Mouse (Mus musculus) left cerebral cortex, adult 9 months (tissue): ENCODE measurements around the gene Sacs.

Experiments used
- DNase-seq, 2 experiments: peaks; one replicate each; pipeline ENCODE4 v3.0.0; 2022; ENCODE audit warnings: low spot score in 2 of 2

Gene Sacs

DNA sequence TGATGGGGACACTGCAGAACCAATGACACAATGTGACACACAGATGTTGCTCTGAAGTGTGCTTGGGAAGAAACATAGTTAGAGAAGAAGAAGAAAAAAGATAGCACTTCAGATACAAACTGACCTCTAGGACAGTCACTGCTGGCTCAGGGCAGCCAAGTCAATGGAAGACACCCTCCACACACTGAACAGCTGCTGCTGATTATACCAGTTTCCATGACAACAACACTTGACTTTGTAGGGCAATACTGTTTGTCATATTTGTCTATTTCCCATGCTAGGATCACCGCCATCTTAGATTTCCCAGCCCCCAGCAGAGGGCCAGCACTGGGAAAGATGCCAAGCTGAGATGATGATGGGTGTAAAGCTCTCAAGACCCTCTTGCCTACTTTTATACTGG, 22.7 kb downstream of the Sacs start:
- DNase-seq, result no peak

DNA sequence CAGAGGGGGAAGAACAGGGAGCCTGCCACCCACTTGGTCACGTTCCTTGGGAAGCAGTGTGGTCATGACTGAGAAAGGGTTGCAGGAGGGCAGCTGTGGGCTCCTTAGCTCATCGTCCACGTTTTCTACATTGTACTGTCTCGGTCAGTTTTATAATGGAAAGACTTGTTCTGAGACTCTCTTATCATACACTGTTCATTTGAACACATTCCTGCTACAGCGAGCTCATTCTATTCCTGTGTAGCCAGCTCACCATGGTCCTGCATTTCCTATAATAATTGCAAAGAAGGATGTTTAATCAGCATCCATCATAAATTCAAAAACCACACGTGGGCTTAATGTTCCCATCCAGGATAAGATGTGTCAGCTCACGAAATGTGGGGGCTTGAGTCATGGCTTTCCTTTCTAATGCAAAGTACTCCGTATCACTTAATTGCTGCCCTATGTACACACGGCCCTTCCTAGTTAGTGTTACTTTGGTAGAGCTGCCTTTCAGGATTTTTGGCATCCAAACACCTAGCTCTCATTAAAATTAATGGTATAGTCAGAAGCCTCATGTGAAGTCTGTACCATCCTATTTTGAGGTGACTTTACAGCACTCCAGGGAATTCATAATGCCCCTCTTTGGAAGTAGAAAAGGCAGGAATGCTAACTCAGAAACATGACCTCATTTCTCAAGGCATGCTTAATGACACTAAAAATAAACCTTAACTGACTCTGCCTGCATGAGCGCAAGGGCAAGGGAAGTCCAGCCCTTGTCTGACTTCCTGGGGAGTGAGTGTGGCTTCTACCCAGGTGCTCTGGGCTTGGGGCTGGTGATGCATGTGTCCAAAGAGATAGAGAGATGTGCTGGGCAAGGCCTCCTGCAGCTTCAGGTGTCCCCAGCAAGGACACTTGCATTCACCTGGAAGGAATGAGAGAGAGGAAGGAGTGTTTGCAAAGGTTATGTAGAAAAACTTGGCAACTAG, 23.4 kb downstream of the Sacs start:
- no peak for DNase-seq

DNA sequence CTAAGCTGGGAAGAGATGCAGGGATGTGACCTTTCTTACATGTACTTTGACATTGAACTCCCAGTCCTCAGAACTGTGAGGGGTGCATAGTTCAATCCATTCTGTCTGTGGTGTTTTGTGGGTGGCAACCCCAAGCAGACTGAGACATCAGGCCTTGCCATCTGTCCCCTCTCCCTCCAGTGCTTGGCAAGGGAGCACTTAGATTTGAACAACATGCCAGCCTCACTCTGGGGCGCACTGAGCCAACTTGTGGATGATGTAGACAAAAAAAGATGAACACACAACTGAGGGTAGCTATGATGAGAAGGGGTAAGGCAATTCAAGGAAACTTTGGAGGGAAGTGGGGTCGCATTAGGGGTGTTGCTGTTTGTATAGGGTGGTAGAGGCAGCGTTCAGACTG, 26.2 kb downstream of the Sacs start:
- no peak for DNase-seq

DNA sequence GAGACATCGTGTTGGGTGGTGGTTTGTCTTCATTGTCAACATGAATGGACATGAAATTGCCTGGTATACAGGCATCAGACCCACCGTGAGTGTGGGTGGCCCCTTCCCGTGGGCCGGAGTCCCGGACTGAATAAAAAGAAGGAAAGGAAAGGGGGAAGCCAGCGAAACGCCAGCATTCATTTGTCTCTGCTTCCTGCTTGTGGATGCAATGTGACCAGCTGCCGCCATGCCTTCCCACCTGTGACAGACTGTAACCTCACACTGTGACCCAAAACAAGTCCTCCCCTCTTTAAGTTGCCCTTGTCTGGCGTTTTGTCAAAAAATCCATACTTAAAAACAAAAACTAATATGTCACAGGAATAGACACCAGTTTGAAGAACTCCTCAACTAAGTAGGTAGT, 27.7 kb downstream of the Sacs start:
- DNase-seq, result no peak

DNA sequence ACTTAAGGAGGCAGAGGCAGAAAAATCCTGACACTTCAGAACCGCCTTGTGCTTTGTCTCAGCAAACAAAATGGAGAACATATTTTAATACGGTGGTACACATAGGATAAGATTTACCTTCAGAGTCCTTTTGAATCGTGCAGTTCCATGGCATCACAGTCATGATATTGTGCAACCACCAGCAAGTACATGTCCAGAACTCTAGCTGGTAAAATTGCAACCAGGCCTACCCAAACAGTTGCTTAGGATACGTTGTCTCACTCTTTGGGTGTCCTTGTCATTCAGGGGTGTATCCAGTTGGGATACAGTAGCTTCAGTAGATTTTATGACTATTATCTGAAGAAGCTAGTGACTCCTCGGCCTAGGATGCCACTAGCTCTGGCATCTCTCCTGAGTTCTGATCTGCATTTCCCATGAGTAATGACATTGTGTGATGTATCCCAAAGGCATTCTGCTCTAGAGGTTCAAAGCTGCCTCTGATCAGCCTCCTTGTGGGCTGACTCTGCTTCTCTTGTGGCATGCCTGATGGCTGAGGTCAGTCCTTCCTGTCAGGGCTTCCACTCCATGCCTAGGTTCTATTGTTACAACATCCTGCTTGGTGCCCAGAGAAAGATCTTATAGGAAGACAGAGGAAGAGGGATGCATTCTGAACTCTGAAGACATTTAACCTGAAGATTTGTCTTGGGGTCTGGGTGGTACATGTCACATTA, 33.2 kb downstream of the Sacs start:
- DNase-seq, result no peak

DNA sequence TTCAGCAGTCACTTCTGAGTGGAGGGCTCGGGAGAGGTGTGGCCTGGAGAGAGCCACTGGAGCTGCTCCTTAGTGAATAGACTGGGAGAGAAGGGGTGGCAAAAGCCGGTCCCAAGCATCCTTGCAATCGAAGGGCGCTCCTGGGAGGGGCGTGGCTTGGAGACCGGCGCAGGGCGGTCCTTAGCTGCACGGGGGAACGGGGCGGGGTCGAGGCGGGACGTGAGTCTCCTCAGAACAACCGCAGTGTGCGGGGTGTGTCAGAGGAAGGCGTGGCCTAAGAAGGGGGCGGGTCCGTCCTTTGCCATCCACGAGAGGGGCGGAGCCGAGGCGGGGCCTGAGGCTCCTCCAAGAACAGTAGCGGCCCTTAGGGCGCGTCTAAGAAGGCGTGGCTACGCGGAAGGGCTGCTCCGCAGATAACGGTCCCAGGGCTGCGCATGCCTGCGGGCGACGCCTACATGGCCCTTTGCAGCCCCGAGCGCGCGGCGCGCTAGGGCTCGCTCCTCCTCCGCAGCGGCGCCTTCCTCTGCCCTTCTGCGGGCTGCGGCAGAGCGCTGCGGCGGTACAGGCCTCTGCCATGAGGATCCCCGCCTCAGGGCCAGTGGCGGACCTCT, 34.4 kb downstream of the Sacs start:
- DNase-seq, result peak; percentile 99

DNA sequence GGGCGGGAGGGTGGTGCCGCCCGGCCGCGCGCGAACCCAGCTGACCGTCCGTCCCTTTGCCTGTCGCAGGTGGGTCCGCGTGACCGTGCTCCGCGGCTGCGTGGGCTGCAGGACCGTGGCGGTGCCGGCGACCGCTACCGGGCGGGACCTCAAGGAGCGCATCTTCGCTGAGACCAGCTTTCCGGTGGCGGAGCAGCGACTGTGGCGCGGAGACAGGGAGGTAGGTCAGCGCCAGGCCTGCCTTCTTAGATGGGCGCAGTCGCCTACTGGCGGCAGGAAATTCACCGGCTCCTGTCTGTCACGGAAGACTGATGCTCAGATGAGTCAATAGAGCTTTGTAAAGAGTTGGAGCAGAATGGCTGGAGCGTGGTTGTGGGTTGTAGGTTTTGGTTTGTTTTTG, 35.0 kb downstream of the Sacs start:
- peak in 1 of 2 experiments; percentile 56 for DNase-seq

DNA sequence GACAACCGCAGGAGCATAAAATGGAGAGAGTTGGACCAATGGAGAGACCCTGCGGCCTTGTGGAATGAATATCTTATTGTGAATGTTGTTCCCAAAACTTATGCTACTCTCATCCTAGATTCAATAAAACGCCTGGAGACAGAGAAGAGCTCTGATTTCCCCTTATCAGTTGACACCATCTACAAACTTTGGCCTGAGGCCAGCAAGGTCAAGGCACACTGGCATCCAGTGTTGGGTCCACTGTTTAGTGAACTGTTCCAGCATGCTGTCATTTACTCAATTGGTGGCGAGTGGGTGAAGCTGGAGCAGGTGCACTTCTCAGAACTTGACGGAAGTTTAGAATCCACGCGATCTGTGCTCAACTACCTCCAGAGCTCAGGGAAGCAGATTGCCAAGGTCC, 53.6 kb downstream of the Sacs start:
- no peak for DNase-seq

DNA sequence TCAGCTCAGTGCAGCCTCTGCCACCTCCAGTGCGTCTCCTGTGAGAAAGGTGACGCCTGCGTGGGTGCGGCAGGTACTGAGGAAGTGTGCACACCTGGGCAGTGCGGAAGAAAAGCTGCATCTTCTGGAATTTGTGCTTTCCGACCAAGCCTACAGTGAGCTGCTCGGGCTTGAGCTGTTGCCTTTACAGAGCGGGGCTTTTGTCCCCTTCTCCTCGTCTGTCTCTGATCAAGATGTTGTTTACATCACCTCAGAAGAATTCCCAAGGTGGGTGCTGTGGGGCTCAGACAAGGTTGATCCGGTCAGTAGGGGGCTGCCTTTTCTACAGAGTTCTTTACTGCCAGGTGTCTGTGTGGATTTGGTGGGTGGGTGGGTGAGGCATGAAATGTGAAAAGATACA, 54.1 kb downstream of the Sacs start:
- no peak for DNase-seq

DNA sequence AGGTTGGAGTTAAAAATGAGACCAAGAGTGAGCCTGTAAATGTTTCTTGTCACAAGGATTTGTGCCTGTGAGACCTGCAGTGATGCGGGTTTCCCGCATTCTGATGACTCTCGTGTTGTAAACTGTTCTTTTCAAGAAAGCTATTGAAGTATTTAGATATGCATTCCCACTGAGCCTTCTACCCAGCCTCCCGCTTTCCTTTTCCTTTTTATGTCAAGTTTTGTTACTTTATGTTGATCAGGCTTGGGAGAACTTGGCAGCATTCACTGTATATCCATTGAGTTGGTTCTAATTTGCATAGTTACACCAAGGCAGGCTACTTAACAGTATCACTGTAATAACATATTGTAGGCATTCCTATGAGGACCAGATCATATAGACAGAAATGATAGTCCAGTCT, 56.2 kb downstream of the Sacs start:
- no peak for DNase-seq

DNA sequence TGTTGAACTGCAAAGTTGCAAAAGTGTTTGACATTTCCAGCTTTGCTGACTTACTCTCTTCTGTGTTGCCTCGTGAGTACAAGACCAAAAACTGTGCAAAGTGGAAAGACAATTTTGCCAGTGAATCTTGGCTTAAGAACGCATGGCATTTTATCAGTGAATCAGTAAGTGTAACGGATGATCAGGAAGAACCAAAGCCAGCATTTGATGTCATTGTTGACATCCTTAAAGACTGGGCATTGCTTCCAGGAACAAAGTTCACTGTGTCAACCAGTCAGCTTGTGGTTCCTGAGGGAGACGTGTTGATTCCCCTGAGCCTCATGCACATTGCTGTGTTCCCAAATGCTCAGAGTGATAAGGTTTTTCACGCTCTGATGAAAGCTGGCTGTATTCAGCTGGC, 71.9 kb downstream of the Sacs start:
- DNase-seq, result no peak

DNA sequence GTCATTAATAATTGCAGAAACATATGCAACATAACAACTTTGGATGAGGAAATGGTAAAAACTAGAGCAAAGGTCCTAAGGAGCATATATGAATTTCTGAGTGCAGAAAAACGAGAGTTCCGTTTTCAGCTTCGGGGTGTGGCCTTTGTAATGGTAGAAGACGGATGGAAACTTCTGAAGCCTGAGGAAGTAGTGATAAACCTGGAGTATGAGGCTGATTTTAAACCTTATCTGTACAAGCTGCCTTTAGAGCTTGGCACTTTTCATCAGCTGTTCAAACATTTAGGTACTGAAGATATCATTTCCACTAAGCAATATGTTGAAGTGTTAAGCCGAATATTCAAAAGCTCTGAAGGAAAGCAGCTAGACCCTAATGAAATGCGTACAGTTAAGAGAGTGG, 73.5 kb downstream of the Sacs start:
- no peak for DNase-seq

DNA sequence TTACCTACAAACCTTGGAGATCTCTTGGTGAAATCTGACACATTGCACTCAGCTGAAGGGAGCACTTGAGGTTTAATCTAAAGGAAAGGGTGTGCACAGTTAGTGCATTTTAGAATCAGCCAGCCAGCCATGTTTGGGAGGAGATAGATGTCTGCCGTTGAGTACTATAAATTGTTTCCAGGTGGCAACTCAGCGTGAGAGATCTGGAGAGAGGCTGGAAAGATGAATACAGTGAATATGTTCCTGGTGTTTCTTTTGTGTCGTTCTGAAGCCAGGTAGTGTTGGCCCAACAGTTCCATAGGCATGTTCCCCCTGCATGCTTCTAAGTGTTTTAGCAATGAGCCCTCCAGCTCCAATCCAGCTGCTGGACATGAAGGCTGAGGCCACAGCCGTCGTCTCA, 82.9 kb downstream of the Sacs start:
- no peak for DNase-seq

DNA sequence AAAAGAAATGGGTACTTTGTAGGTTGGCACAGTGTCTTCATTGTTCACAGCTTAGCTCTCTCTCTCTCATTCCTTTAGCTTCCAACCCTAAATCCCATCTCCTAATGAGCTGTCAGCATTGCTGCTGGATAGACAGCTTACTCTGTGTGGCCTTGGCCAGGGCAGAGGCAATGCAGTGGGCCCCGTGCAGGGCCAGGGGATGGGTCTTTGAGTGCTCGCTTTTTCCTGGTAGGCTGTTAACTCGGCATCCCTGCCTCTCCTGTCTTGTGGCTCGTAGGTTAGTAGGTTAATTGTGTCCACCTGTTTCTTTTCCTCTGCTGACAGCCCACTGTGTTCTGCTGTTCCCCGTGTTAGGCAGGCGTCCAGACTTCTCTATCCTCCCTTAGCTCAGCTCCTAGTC, 84.2 kb downstream of the Sacs start:
- no peak for DNase-seq

DNA sequence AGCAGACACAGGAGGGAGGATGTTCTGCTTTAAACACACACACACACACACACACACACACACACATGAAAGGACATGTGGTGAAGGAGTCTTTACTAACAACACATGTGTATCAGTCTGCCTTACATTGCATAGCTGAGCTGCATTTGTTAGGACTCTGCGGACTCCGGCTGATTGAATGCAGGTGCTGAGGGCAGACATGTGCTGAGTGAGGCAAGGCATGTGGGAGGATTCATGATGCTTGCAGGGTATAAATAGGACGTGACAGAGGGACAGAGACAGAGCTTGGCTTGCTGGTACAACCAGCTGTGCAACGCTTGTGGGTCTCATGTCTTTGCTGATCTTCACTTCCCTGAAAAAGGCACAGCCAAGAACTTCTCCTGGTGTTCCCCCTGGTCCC, 85.5 kb downstream of the Sacs start:
- DNase-seq, result no peak

DNA sequence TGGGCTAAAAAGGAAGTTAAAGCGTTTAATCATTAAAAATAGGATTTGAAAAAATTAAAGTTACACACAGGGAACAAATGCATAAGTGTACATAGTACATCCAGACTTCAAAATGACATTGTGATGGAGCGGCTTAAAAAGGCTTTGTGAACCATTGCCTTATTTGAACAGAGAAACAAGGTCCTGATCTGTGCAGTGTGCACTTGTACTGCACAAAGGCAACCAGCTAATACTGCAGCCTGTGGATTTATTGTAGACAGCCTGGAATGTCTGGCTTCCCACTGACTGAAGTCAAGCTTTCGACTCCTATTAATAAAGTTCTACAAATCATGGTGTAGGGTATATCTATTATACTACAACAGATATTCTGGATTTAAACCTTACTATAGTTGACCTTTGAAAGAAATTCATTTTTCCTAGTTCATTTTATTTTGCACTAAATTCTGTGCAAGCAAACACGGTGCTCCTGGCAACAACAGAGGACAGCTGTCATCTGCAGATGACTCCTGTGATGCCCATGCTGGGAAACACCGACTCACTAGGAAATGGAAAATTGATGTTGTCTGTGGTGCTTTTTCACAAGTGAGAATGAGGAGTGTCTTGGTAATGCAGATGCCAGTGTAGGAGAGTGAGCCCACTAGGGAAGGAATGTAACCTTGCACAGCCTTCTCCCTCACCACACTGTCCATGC, 86.3 kb downstream of the Sacs start:
- DNase-seq, result no peak

DNA sequence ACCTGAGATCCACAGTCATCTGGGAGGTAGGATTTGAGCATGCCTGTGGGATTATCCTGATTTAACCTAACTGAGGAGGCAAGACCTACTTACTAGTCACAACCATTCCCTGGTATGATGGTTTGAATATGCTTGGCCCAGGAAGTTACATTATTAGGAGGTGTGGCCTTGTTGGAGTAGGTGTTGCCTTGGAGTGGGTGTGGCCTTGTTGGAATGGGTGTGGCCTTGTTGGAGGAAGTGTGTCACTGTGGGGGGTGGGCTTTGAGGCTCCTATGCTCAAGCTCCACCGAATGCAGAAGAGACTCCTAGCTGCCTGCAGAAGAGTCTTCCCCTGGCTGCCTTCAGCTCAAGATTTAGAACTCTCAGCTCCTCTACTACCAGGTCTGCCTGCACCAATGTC, 87.9 kb downstream of the Sacs start:
- DNase-seq, result no peak

DNA sequence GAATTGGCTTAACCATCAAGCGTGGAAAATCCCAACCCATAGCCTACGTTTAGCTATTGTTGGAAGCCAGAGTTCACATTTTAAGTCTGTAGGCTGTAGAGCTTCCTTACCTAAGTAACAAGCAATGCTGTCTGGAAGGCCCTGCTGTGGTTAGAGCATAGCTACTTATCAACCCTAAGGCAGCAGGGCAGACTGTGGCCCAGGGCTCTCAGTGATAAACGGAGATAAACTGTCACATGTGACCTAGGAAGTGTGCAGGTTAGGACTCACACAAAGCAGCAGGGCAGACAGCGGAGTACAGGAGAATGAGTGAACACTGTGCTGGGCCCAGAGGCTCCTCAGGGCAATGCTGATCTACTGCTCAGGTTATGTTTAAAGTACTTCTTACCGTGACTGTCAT, 91.5 kb downstream of the Sacs start:
- no peak for DNase-seq

DNA sequence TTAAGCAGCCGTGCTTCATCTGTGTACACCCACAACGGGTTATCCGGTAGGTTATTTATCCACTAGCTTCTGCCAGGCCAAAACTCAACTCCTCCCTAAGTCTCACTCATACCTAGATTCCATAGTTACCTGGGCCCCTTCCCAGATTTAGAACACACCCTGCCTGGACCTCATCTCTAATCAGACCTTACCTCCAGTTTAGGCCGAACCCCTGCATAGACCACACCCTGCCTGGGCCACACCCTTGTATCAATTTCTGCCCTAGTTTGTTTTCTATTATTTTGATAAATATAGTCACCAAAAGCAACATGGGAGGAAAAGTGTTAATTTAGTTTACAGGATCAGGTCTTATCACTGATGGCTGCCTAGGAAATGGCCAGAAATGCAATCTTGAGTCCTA, 91.9 kb downstream of the Sacs start:
- no peak for DNase-seq

DNA sequence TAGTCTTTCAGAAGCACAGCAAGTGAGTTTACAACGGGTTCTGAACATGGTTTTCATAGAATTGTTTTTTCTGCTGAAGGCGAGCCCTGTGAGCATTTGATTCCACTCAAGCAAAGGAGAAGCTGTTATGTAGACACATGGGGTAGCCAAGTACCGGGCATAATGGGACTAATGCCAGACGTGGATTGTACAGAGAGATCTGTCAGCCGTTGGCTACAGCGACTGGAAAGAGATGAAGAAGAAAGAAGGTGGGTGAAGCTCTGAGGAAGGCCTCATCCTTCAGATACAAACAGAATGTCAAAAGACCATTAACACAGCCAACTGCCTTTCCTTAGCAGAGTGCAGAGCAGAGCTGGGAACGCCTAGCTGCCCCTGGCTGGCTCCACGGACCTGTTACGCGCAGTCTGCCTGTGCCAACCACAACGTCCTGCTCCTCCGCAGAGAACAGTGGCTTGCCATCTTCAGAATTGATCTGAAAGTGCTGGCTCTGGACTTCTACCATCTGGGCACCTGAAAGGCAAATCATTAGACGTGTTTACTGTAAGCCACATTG, 93.8 kb downstream of the Sacs start:
- DNase-seq, result peak in 1 of 2 experiments; percentile 26

DNA sequence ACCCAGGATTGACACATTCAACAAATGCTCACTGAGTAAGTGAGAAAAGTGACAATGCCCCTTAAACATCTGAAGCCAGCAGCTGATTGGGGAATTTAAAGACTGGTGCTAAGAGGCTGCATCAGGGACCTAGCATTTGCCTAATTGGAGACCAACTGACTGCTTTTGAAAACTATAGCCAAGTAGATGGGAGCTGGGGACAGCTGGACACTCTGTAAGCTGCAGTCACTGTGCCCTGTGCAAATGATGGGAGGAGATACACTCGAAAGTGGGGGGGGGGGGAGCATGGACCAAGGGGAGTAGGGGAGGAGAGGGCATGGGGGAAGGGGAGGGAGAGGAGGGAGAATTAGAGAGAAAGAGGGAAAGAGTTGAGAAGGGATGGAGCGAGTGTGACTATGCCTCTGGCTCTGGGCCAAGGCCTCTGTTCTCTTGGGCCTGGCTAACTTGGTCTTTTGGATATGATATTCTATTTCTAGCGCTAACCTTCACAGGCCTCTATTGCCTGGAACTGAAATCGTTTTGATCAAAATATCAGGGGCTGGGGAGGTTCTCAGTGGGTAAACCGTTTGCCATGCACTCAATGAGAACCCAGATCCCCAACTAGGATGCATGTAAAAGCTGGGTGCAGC, 97.7 kb downstream of the Sacs start:
- no peak for DNase-seq
